Mouse (Mus musculus): ENCODE measurements at regions not wholly inside any gene's neighbourhood (a gene's known extent, or its start where the extent isn't known, plus 50 kb on each side); places are given as distances from the start of the nearest gene placed in this dataset.

DNA sequence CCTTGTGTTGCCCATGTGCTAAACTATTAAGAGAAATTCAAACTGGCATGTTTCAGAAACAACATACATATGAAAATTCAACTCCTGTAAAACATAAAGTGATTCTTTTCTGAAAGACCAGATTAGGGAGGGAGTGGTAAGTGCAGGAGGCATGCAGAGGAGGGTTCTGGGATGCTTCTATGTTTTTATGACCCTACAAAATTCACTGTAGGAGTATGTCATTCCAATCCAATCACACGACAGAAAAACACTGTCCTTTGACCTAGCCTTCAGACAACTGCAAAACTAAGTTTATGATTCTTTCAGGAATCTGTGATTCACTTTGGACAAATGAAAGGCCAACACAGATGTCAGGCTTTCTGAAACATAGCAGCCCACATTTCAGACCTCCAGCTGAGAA, 159.4 kb upstream of the Pgr start:
- TF ChIP-seq MAFK (IDR thresholded peaks at IDR 0.05; ENCODE audit: insufficient read depth, low read depth, low read length) (no peak), CHD2 (IDR thresholded peaks at IDR 0.05; ENCODE audit: low read depth, low read length) (no peak), ZNF384 (IDR thresholded peaks at IDR 0.05; ENCODE audit: low read depth, low read length) (no peak)

Measured in ES-E14 (cell line).